Mouse (Mus musculus) liver, postnatal 0 days (tissue): Measurements from ENCODE around the gene Ccdc190.

Experiments used
- CTCF ChIP-seq: sonication (generic); IDR thresholded peaks from 2 replicates; pipeline ENCODE4 v1.5.1; 2016; ENCODE audit warnings: antibody characterized with exemption, low read depth
- EP300 ChIP-seq: IDR thresholded peaks from 2 replicates; pipeline ENCODE4 v1.6.1; 2016; ENCODE audit warnings: antibody characterized with exemption, low read depth, mild to moderate bottlenecking

GRCm38 (mm10) chr1:169895686-169896085, 32.8 kb upstream of the Ccdc190 start:
- TF ChIP-seq CTCF (no peak), EP300 (no peak)
